Mouse (Mus musculus): ENCODE data around the gene Hipk2. TPM values are rescaled to one million over a fixed set of nuclear protein-coding genes. Genes with fewer than 3 reads are reported as not detected.

The Hipk2 gene
- total RNA-seq (2021): 10 to 100 TPM; 45.8 to 49.0 TPM
- long read RNA-seq, experiment 1, partial matches to known transcripts: 3 of 5 reads
- long read RNA-seq, experiment 1, other reads (novel, unspliced or antisense): 2 of 5 reads
- long read RNA-seq, experiment 2, partial matches to known transcripts: 8 of 10 reads
- long read RNA-seq, experiment 2, other reads (novel, unspliced or antisense): 2 of 10 reads

DNA sequence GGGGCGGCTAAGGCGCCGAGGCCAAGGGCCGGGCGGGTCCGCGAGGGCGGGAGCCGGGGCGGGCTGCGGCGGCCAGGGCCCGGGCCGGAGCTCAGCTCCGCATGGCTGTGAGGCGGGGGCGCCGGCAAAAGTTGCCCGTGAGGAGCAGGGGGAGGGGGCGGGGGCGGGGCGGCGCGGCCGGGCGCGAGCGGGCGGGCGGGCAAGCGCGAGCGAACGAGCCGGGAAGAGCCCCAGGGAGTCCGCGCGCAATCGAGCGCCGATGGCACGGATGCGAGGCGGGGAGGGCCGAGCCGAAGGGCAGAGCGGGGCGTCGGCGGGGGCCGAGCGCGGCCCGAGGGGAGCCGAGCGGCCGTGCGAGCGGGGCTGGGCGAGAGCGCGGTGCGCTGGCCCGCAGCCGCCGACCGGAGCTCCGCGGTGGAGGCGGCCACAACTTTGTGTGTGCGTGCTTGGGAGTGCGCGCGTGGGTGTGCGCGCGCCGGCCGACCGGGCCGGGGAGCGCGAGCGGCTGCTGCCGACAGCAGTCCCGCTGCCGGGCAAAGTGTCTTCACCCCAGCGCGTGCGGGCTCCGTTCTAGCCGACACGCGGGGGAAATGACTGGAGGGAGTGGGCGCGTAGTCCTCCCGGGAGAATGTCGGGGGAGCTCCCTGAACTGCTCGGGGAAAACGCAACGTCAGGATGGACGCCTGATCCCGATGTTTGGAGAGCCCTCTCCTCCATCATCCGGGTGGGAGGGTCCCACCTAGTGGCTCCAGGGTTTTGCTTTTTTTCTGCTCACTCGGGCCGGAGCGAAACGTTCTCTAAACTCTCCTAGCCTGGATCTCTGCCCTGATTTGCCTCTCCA is at the start of gene Hipk2:
Hipk2 (minus strand) TSS at position 95 of the 841 bp plus-strand sequence.
- peak; percentile 89 for DNase-seq
- intact Hi-C loops (cut with DNase I; ENCODE audit: low total_unique reads): no loop called here

DNA sequence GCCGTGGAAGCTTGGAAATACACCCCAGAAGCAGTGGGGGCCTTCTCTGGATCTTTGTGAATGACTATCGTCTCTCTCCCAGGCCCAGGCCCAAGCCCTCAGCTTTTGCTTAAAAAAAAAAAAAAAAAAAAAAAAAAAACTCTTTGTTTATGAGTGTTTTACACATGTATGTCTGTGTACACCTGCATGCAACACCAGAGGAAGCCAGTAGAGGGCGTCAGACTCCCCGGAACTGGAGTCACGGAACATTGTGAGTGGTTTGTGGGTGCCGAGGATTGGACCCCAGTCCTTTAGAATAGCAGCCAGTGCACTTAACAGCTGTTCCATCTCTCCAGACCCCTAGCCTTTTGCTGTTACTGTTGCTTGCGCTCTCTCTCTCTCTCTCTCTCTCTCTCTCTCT is 49.8 kb upstream of the Hipk2 start:
- no peak for DNase-seq
- intact Hi-C loops (cut with DNase I; ENCODE audit: low total_unique reads): no loop called here

GRCm38 (mm10) chr6:38923870-38924817 is 48.2 kb upstream of the Hipk2 start:
- DNase-seq: no peak
- intact Hi-C loops (cut with DNase I; ENCODE audit: low total_unique reads): no loop called here

DNA sequence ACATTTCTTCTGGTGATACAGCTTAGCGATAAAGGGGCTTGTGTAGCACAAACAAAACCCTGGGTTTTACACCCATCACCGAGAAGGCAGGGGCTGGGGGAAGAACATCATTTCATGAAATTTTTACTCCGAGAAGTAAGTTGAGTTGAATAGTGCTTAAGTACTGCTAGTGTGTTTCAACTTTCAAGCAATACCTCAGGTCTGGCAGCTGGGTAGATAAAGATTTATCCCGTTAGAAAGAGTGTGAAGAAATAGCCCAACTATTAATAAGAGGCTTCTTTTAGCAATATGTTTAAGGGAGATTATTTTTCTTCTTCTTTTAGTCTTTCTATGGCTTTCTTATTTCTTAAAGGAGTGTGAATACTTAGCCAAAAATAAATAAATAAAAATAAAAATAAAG is 47.5 kb upstream of the Hipk2 start:
- intact Hi-C loops (cut with DNase I; ENCODE audit: low total_unique reads): no loop called here
- DNase-seq: no peak

GRCm38 (mm10) chr6:38922517-38922916 is 46.6 kb upstream of the Hipk2 start:
- no peak for DNase-seq
- intact Hi-C loops (cut with DNase I; ENCODE audit: low total_unique reads): no loop called here

DNA sequence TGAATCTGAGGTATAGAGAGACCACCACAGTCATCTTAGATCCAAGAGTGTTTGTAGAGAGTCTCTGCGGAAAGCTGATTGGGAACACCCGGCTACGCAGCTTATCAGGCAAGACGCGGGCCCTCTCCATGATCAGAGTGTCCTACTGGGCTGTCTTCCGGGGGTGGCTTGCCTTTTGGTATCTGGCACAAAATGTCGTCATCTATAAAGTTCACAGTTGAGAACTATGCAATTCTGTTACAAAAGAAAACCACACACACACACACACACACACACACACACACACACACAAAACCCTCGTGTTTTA is 45.8 kb upstream of the Hipk2 start:
- intact Hi-C loops (cut with DNase I; ENCODE audit: low total_unique reads): no loop called here
- no peak for DNase-seq

DNA sequence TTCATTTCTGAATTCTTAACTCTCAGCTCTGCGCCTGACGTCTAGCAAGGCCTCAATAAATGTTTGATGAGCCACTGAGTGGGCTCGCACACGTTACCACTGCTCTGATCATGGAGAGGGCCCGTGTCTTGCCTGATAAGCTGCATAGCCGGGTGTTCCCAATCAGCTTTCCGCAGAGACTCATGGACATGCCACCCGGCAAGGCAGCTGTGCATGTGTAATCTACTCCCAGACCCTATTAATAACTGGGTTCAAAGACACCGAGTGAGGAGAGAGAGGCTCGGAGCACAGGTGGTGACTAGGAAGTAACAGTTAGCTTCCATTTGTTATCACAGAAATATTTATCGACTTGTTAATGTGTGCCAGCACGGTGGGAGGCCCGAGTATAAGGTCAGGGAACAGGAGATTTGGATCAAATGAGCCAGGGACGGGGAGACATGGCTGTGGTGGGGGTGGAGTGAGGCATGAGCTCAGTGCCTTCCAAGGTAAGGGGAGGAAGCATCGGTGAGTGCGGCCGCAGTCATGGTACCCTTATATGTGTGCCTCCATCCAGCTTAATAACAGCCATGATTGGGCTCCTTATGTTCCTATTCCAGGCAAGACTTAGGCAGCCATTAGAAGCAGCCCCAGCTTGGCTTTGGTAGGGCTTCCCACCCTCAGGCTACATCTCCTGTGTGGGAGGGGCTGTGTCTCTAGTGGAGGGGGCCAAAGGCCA is 45.3 kb upstream of the Hipk2 start:
- intact Hi-C loops (cut with DNase I; ENCODE audit: low total_unique reads): no loop called here
- DNase-seq: no peak

DNA sequence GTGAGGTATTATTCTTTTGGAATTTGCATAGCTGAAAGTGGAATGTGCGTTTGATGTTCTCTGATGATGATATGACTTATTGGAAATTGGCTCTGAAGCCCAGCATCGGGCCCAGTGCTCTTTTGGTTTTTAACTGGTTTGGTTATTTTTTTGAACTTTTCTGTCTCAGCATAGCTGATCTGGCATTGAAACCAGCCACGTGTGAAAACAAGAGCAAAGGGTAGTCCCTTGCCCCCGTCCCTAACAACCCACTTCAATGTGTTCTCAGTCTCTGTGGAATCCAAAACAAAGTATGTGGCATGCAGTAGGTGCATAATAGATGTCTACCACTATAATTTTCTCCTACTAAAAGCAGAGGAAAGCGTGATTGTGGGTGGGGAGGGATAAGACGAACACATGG is 44.2 kb upstream of the Hipk2 start:
- no peak for DNase-seq
- intact Hi-C loops (cut with DNase I; ENCODE audit: low total_unique reads): no loop called here

GRCm38 (mm10) chr6:38919135-38919740 is 43.3 kb upstream of the Hipk2 start:
- DNase-seq: no peak
- intact Hi-C loops (cut with DNase I; ENCODE audit: low total_unique reads): loop anchor here (5.0 to 10.0 kb wide), 2 partner anchors 146 to 267 kb away; no protein-coding TSS in a partner anchor

GRCm38 (mm10) chr6:38918728-38919127 is 42.8 kb upstream of the Hipk2 start:
- intact Hi-C loops (cut with DNase I; ENCODE audit: low total_unique reads): loop anchor here (5.0 to 10.0 kb wide), 2 partner anchors 146 to 266 kb away; no protein-coding TSS in a partner anchor
- DNase-seq: no peak

- no peak for DNase-seq
- intact Hi-C loops (cut with DNase I; ENCODE audit: low total_unique reads): loop anchor here (5.0 to 10.0 kb wide), 2 partner anchors 147 to 265 kb away; no protein-coding TSS in a partner anchor
Measured at GRCm38 (mm10) chr6:38917415-38917814, 41.5 kb upstream of the Hipk2 start.

DNA sequence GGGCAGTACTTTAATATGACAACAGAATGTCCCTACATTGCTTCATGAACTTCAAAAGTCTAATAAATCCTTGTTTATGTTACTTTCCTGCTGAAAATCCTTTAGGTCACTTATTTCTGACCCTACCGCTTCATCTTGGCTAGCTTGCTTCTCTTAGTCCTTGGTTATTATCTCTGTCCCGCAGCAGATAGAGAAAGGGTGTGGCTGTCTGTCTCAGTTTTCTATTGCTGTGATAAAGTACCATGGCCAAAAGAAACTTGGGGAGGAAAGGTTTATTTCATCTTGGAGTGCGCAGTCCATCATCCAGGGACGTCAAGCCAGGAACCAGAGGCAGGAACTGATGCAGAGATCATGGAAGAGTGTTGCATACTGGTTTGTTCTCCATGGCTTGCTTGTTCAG is 40.6 kb upstream of the Hipk2 start:
- DNase-seq: no peak
- intact Hi-C loops (cut with DNase I; ENCODE audit: low total_unique reads): loop anchor here (5.0 to 10.0 kb wide), 2 partner anchors 148 to 264 kb away; no protein-coding TSS in a partner anchor

DNA sequence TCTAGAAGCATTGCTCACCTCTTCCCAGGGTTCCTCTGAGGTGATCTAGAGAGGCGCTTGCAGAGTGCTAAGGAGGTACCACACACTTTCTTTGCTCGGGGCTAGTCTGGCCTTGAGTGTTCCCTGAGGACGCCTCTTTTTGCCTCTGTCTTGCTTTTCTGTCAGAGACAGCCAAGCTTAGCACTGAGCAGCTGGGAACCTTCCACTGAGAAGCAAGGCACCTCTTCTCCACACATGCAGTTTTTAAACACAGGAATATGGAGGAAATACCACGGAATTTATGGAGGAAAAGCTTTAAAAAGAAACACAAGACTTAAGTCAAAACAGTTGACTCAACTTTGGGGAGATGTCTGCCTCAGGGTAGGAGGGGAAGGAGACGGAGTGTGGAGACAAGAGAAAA is 39.8 kb upstream of the Hipk2 start:
- no peak for DNase-seq
- intact Hi-C loops (cut with DNase I; ENCODE audit: low total_unique reads): loop anchor here (5.0 to 10.0 kb wide), 2 partner anchors 149 to 263 kb away; no protein-coding TSS in a partner anchor

DNA sequence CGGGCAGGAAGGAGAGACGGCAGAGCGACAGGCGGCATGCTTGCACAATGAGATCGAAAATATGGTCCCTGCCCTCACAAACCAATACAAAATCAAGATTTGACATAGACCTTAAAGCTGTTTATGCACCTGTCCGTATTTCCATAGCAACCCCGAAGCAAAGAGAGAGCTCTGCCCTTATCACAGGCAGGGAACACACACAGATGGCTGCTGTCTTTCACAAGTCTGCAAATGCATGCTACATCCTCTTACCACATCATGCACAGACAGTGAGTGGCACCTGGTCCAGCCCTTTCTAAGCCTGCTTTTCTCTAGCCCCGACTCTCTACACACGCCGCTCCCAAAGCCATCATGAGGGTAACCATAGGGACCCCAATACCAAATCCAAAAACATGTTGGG is 38.2 kb upstream of the Hipk2 start:
- intact Hi-C loops (cut with DNase I; ENCODE audit: low total_unique reads): loop anchor here (10.0 kb wide), 1 partner anchor 151 kb away; no protein-coding TSS in a partner anchor

DNA sequence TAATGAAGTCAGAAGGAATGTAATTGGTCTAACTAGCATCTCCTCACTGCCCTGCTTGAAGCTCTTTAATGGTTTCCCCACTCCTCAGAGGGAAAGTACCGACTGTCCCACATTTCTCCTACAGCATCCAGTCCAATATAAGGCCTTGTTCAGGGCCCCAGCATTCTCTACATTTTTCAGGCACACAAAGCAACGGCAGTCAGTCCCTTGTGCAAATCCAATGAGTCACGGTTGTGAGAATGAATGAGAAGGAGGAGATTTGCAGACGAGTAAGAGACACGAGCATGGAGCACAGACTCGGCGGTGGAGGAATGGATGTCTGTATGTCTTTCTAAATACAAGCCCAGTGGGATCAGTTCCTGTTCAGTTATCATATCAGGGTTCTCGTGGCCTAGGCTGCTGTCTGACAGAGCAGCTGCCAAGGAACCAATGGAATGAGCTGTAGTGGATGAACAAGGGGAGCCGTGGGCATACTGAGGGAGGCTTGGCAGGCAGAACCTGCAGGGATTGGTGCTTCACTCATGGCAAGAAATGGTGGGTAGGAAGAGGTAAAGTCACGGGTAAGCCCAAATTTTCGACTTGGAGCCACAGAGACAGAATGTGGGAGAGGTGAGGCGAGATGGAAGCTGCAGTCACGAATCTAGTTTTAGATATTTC is 37.5 kb upstream of the Hipk2 start:
- intact Hi-C loops (cut with DNase I; ENCODE audit: low total_unique reads): loop anchor here (10.0 kb wide), 1 partner anchor 151 kb away; no protein-coding TSS in a partner anchor
- no peak for DNase-seq

More for the DNA sequence above, 38.2 kb upstream of the Hipk2 start:
- no peak for DNase-seq

DNA sequence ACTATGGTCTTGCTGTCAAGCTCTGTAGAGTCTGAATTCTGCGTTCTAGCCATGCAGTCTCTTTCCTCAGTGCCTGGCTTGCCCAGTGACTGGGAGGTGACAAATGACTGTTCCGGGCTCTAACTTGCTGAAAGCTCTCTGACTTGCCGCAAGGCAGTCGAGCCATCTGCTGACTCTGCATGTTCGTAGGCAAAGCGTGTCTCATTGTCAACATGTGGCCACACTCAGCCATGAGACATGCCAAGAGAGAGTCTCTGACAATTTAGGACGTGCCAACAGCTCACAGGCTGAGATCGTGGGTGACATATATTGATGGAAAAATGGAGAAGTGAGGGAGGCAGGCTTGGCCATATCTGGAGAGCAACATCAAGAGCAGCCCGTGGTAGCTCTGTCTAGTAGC is 36.9 kb upstream of the Hipk2 start:
- DNase-seq: no peak
- intact Hi-C loops (cut with DNase I; ENCODE audit: low total_unique reads): loop anchor here (10.0 kb wide), 1 partner anchor 152 kb away; no protein-coding TSS in a partner anchor

- DNase-seq: no peak
- intact Hi-C loops (cut with DNase I; ENCODE audit: low total_unique reads): loop anchor here (10.0 kb wide), 1 partner anchor 153 kb away; no protein-coding TSS in a partner anchor
Measured at GRCm38 (mm10) chr6:38912121-38912660, 36.2 kb upstream of the Hipk2 start.

All from gastrocnemius, postnatal 14 days (tissue).